Mouse (Mus musculus) hindbrain, embryonic 14.5 days (tissue): ENCODE results near the gene St6galnac5. TPM values are rescaled to one million over a fixed set of nuclear protein-coding genes. Genes with fewer than 3 reads are reported as not detected.

ENCODE experiments used
- ATAC-seq: fragments of 200-750 bp; cut with Nextera tagmentation; 2 replicates; pipeline ENCODE4 v1.8.0; 2017; ENCODE audit warnings: moderate number of reproducible peaks, mild to moderate bottlenecking, moderate TSS enrichment, moderate library complexity; ENCODE audit not compliant: low FRiP score
- DNase-seq: peaks from one replicate; pipeline ENCODE4 v3.0.0-alpha.2; 2015; ENCODE audit warnings: low spot score
- H3K27ac ChIP-seq: fragments of 300-500 bp; sonication (generic); 2 replicates; pipeline ENCODE4 v1.5.1; 2014; ENCODE audit warnings: mild to moderate bottlenecking, moderate library complexity
- H3K27me3 ChIP-seq: fragments of 300-500 bp; sonication (generic); 2 replicates; pipeline ENCODE4 v1.6.1; 2014; ENCODE audit warnings: mild to moderate bottlenecking, low read length, mixed read lengths; ENCODE audit not compliant: control insufficient read depth, insufficient read depth
- H3K36me3 ChIP-seq: fragments of 300-500 bp; sonication (generic); replicated peaks from 2 replicates; pipeline ENCODE4 v1.6.1; 2014; ENCODE audit not compliant: control insufficient read depth, insufficient read depth
- H3K4me1 ChIP-seq: fragments of 300-500 bp; sonication (generic); replicated peaks from 2 replicates; pipeline ENCODE4 v1.6.1; 2014; ENCODE audit warnings: antibody characterized with exemption, low read length, mixed read lengths; ENCODE audit not compliant: control insufficient read depth, insufficient read depth
- H3K4me2 ChIP-seq: fragments of 300-500 bp; sonication (generic); replicated peaks from 2 replicates; pipeline ENCODE4 v1.6.1; 2014; ENCODE audit warnings: mild to moderate bottlenecking, moderate library complexity
- H3K4me3 ChIP-seq: fragments of 300-500 bp; sonication (generic); replicated peaks from 2 replicates; pipeline ENCODE4 v1.5.1; 2014; ENCODE audit warnings: mild to moderate bottlenecking, low read length
- H3K9ac ChIP-seq: fragments of 300-500 bp; sonication (generic); 2 replicates; pipeline ENCODE4 v1.6.1; 2014
- H3K9me3 ChIP-seq: fragments of 300-500 bp; sonication (generic); 2 replicates; pipeline ENCODE4 v1.6.1; 2016; ENCODE audit warnings: low read length; ENCODE audit not compliant: control insufficient read depth
- WGBS: fragments of 180-500 bp; shearing (Covaris S2); extraction: QIAGEN DNeasy Blood & Tissue Kit; methylation state at CpG from one replicate; pipeline ENCODE4 v1.1.7; 2014; 5-methylcytosine and 5-hydroxymethylcytosine counted together
- polyA plus RNA-seq: library from polyadenylated mRNA; unstranded; fragments of >200 nt; fragmentation: Nextera tagmentation; extraction: Ambion mirVana; gene quantifications from 2 replicates; pipeline ENCODE4 v1.2.1, GENCODE M21; 2014

The St6galnac5 gene
- polyA plus RNA-seq, 1 experiment from 2014 or later: 17.5 TPM

DNA sequence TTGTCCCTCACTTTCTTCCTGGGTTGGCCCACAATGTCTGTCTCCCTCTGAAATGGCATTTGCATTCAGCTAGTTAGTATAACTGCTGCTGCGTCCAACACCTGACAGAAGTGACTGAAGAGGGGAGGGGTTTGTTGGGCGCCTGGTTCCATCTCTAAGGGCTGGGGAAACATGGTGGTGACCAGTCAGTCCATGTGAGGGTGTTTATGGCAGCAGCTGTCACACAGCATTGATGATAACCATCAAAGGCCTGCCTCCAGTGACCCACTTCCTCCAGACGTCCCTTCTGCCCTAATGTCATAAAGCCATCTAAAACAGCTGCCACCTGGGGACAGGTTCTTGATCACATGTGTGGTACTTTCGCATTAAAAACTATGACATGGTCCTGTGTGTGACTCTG is 55.9 kb downstream of the St6galnac5 start:
- H3K9ac ChIP-seq: no peak overlapping the region
- 68% methylated on average over 4 of the region's 4 CpGs for WGBS
- H3K36me3 ChIP-seq: no peaks in the 10 kb centered on the region
- ATAC-seq (no peak), DNase-seq (no peak)
- no peak overlapping the region for H3K4me2 ChIP-seq
- no peaks in the 10 kb centered on the region for H3K27me3 ChIP-seq
- H3K4me1 ChIP-seq: 0 out of 2 replicates have a peak, but pooled peaks cover 7% of the 10 kb centered on the region
- no peaks in the 10 kb centered on the region for H3K9me3 ChIP-seq
- no peak overlapping the region for H3K4me3 ChIP-seq
- no peak overlapping the region for H3K27ac ChIP-seq

DNA sequence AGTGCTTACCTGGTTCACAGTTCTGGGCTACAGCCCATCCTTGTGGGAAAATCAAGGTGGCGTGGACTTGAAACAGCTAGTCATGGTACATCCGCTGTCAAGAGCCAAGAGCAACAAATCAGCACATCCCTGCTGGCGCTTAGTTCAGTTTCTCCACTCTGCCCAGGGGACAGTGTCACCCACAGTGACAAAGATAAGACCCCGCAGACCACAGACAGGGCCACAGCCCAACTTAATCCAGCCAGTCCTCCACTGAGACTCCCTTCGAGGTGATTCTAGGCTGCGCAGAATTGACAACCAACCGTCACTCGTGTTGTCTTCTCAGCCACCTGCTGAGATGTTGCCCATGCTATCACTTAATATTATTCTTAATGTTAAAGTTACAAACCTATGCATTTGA is 56.7 kb downstream of the St6galnac5 start:
- Histone ChIP-seq H3K9me3 (no peaks in the 10 kb centered on the region), H3K36me3 (no peaks in the 10 kb centered on the region), H3K27ac (no peak overlapping the region), H3K9ac (no peak overlapping the region), H3K27me3 (no peaks in the 10 kb centered on the region), H3K4me3 (no peak overlapping the region), H3K4me2 (no peak overlapping the region), H3K4me1 (0 out of 2 replicates have a peak, but pooled peaks cover 7% of the 10 kb centered on the region)
- DNase-seq (no peak), ATAC-seq (no peak)
- WGBS: 93% methylated on average over 8 of the region's 8 CpGs

DNA sequence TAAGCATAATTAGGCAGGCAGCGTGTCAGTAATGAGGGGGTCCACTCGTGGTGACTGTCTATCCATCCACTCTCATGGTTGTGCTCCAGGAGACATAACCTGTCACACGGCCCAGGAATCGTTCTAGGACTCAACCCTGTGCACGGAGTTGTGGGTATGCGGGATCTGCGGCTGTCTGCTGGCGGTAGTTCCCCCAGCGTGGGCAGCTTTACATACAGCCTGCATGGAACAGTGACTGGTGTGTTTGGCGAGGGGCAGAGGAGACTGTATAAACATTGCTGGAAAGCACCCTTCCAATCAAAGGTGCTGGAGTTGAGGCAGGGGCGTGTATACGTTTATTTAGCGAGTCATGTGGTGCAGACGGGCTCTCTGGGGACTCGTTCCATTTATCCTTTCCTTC is 58.5 kb downstream of the St6galnac5 start:
- no peak for ATAC-seq

DNA sequence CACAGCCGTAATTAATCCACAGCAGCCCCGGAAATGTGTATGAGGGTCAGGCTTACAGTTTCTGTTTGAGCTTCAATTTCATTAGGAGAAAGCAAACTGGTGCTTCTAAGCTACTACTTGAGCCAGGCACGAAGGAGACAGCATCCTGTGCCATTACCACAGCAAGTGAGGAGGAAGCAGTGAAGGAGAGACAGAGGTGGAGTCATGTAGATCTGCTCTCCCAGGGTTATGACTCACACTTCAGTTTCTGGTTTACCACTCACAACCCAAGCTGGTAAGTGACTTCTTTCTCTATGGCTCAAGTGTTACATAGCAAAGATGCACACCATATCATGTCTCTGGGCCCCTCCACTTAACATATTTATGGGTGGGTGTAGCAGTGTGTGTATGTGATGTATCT is 61.7 kb downstream of the St6galnac5 start:
- Histone ChIP-seq H3K4me3 (no peak overlapping the region), H3K9me3 (no peaks in the 10 kb centered on the region), H3K27ac (no peak overlapping the region), H3K36me3 (no peaks in the 10 kb centered on the region), H3K4me2 (no peak overlapping the region), H3K27me3 (no peaks in the 10 kb centered on the region), H3K9ac (no peak overlapping the region), H3K4me1 (no peaks in the 10 kb centered on the region)
- ATAC-seq (no peak), DNase-seq (no peak)
- 73% methylated on average over 3 of the region's 3 CpGs for WGBS

More for the DNA sequence above, 58.5 kb downstream of the St6galnac5 start:
- H3K9ac ChIP-seq: no peak overlapping the region
- no peak overlapping the region for H3K4me3 ChIP-seq
- no peaks in the 10 kb centered on the region for H3K36me3 ChIP-seq
- WGBS: 70% methylated on average over 15 of the region's 15 CpGs
- H3K4me2 ChIP-seq: no peak overlapping the region
- no peak overlapping the region for H3K27ac ChIP-seq
- H3K9me3 ChIP-seq: no peaks in the 10 kb centered on the region
- no peak for DNase-seq
- no peaks in the 10 kb centered on the region for H3K4me1 ChIP-seq
- H3K27me3 ChIP-seq: no peaks in the 10 kb centered on the region

DNA sequence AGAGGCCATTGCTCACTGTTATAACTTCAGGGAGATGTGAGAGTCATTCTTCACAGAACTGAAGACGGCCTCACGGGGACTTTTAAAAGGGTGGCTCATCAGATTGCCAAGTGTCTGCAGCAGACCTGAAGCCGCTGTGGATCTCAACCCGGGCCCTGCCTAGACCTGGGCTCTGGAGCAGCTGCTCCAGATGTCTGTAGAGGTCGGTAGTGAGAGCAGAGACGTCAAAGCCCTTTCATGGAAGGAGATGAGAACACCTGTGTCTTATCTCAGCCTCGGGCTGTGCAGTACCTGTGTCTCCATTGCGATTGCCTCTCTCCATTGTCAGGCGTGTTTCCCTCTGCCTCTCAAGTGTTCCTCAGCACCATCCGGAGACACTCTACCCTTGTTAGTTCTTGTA is 62.9 kb downstream of the St6galnac5 start:
- H3K4me1 ChIP-seq: no peaks in the 10 kb centered on the region
- 78% methylated on average over 10 of the region's 10 CpGs for WGBS
- no peak overlapping the region for H3K4me3 ChIP-seq
- no peaks in the 10 kb centered on the region for H3K9me3 ChIP-seq
- DNase-seq: no peak
- no peak overlapping the region for H3K27ac ChIP-seq
- no peaks in the 10 kb centered on the region for H3K36me3 ChIP-seq
- no peak overlapping the region for H3K4me2 ChIP-seq
- no peak overlapping the region for H3K9ac ChIP-seq
- ATAC-seq: no peak
- H3K27me3 ChIP-seq: no peaks in the 10 kb centered on the region

DNA sequence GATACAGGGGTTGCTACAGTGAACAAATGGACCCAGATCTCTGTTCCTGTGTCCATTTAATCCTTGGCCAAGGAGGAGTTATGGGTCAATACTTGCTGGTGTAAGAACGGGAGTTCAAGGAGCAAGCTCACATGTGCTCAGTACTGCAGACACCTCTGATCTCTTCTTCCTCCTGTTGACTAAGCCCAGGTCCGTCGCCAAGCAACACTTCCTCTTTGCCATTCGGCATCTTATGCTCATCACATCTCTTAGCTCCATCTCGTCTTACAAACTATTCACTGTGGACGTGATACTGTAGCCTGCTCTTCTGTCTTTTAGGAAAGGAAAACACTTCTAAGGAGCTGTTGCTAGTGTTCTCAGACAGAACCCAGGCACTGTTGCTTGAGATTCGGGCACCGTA is 64.5 kb downstream of the St6galnac5 start:
- no peaks in the 10 kb centered on the region for H3K4me1 ChIP-seq
- no peak overlapping the region for H3K9ac ChIP-seq
- no peak for DNase-seq
- ATAC-seq: no peak
- H3K27me3 ChIP-seq: no peaks in the 10 kb centered on the region
- no peaks in the 10 kb centered on the region for H3K9me3 ChIP-seq
- WGBS: 82% methylated on average over 8 of the region's 8 CpGs
- no peak overlapping the region for H3K27ac ChIP-seq
- H3K4me2 ChIP-seq: no peak overlapping the region
- H3K4me3 ChIP-seq: no peak overlapping the region
- no peaks in the 10 kb centered on the region for H3K36me3 ChIP-seq

DNA sequence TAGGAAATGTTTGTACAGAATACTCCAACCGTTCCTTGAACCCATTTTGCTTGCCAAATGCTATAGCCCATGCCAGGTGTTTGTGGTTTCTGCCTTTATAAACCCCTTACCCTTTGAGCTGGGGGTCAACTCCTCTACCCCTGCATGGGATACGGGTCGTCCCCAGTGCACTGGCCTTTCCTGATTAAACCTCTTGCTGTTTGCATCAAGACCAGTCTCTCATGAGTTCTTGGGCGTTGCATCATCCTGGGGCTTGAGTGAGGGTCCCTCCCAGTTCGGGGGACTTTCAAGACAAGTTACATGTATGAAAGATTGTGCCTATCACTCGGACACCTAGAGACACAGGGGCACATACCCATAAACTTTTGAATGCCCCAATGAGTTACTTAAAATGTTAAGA is 67.7 kb downstream of the St6galnac5 start:
- Histone ChIP-seq H3K4me1 (no peaks in the 10 kb centered on the region), H3K4me3 (no peak overlapping the region), H3K27ac (no peak overlapping the region), H3K27me3 (no peaks in the 10 kb centered on the region), H3K4me2 (no peak overlapping the region), H3K36me3 (no peaks in the 10 kb centered on the region), H3K9ac (no peak overlapping the region), H3K9me3 (no peaks in the 10 kb centered on the region)
- DNase-seq: no peak
- no peak for ATAC-seq
- WGBS: 85% methylated on average over 6 of the region's 6 CpGs

DNA sequence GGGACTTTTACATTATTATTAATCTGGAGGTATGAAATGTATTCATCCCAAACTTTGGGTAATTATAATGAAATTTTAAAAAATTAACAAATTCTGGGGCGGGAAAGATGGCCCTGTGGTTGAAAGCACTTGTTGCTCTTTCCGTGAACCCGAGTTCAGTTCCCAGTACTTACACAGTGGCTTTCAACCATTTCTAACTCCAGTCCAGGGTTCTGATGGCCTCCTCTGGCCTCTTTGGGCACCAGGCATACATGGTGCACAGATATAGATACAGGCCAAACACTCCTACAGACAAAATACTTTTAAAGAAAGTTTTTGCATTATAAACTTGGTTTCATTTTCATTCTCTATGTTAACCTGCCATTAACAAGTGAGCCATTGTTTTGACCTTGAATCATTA is 68.4 kb downstream of the St6galnac5 start:
- no peak overlapping the region for H3K4me2 ChIP-seq
- 95% methylated on average over 3 of the region's 3 CpGs for WGBS
- H3K9ac ChIP-seq: no peak overlapping the region
- no peaks in the 10 kb centered on the region for H3K36me3 ChIP-seq
- no peaks in the 10 kb centered on the region for H3K9me3 ChIP-seq
- no peak overlapping the region for H3K27ac ChIP-seq
- no peaks in the 10 kb centered on the region for H3K4me1 ChIP-seq
- ATAC-seq: no peak
- H3K4me3 ChIP-seq: no peak overlapping the region
- H3K27me3 ChIP-seq: no peaks in the 10 kb centered on the region
- no peak for DNase-seq

DNA sequence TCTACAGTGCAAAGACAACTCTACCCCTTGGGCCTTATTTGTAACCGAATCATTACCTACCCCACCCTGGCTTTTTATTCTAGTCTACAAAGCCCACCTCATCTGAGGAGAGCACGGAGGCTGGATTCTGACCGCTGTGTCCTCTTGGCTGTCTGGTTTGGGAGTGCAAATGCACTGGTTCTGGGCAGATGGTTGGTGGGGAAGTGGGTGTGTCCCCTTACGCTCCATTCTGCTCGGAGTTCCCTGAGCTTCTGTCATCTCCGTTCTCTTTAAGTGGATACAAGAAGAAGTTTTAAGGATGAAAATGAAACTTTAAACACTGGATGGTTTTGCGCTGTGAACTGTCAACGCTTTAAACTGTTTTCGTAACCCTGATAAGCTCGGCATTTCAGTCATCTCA is 68.9 kb downstream of the St6galnac5 start:
- no peak for ATAC-seq
- 94% methylated on average over 10 of the region's 10 CpGs for WGBS
- Histone ChIP-seq H3K27ac (no peak overlapping the region), H3K36me3 (no peaks in the 10 kb centered on the region), H3K4me3 (no peak overlapping the region), H3K9me3 (no peaks in the 10 kb centered on the region), H3K4me1 (no peaks in the 10 kb centered on the region), H3K27me3 (no peaks in the 10 kb centered on the region), H3K4me2 (no peak overlapping the region), H3K9ac (no peak overlapping the region)
- no peak for DNase-seq
